Mouse (Mus musculus) testis, postnatal 10 days (tissue): ENCODE results near the gene AA792892.
"Not testable (repeated sequence)": the region's sequence is repeated elsewhere in the genome, so short reads cannot be mapped to it uniquely, and the experiment has no call there.

Experiments used
- DNase-seq: peaks from one replicate; pipeline ENCODE4 v3.0.0; 2021; ENCODE audit warnings: low spot score

Gene AA792892

DNA sequence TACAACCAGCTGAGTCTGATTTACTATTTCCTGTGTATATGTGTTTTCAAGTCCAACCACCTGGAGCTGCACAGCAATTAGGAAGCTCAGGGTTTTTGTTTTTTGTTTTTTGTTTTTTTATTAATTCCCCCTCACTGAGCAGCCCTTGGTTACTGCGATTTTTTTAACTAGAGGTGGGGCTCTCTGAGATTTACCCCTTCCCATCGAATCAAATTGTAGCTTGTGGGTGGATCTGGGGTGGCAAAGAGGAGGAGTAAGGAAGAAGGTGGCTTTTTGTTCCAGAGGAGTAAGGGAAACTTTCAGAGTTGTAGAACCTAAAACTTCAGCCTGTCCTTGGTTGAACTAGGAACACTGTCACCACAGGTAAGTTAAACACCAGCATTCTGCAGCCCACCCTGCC is at the start of gene AA792892:
TSS of gene AA792892 (plus strand) at position 301 of the 400 bp plus-strand sequence.
- DNase-seq = not testable (repeated sequence)

GRCm38 (mm10) chr5:94306696-94307095 is 32.9 kb upstream of the AA792892 start, which contains the start of gene A430089I19Rik:
Gene A430089I19Rik (minus strand): TSS chr5:94306796.
- DNase-seq = not testable (repeated sequence)

DNA sequence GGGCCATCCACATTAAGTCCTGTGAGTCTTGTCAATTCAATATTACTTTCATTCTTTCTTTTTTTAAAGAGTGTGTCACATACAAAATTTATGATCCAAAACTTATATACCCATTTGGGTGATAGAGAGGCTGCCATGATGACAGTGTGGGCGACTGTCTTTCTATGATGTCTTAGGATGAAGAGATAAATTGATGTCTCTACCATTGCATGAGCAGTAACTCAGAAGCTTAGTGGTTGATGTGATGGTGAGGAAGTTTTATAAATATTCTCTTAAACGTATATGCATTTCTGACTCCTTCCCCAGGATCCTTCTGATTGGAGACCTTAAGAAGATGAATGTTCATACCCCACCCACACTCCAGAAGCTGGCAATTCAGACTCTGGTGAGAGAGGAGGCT is 25.4 kb upstream of the AA792892 start, which contains the start of gene Gm6502:
TSS of gene Gm6502 (plus strand) at position 301 of the 400 bp plus-strand sequence.
- DNase-seq = not testable (repeated sequence)
